Mouse (Mus musculus): Measurements from ENCODE around the gene Amd1. TPM values are rescaled to one million over a fixed set of nuclear protein-coding genes. Genes with fewer than 3 reads are reported as not detected.

The Amd1 gene
- polyA plus RNA-seq, 1 experiment from 2014 or later: 53.7 TPM

Other genes with a start within 250 kb of the Amd1 start
- gene Slc16a10, start 159.9 kb downstream of the Amd1 start, polyA plus RNA-seq (2016; fragmentation: Nextera tagmentation; extraction: Ambion mirVana): 12.6 and 13.6 TPM in 2 replicates
- 65.4 and 67.0 TPM in 2 replicates for gene Rpf2, start 55.1 kb downstream of the Amd1 start, polyA plus RNA-seq (2016; fragmentation: Nextera tagmentation; extraction: Ambion mirVana)
- gene Gtf3c6, start 44.1 kb downstream of the Amd1 start, polyA plus RNA-seq (2016; fragmentation: Nextera tagmentation; extraction: Ambion mirVana): 135 and 136 TPM in 2 replicates
- 15.0 and 16.7 TPM in 2 replicates for gene Cdk19, start 37.4 kb upstream of the Amd1 start, polyA plus RNA-seq (2016; fragmentation: Nextera tagmentation; extraction: Ambion mirVana)